Mouse (Mus musculus): ENCODE results near the gene Hoxd12.

- TF ChIP-seq CTCF (IDR thresholded peaks at IDR 0.05; ENCODE audit: control insufficient read depth, insufficient read depth, insufficient read length) (no peak), MAX (IDR thresholded peaks at IDR 0.05) (no peak), MYOG (IDR thresholded peaks at IDR 0.05; ENCODE audit: control insufficient read depth, extremely low read depth, insufficient read length) (no peak), FOSL1 (IDR thresholded peaks at IDR 0.05; ENCODE audit: insufficient read depth, low read length, poor library complexity, severe bottlenecking) (no peak), USF1 (IDR thresholded peaks at IDR 0.05; ENCODE audit: low read depth) (no peak)
These were observed 18.8 kb upstream of the Hoxd12 start for GRCm38 (mm10) chr2:74655821-74656631.
